Mouse (Mus musculus) gastrocnemius, adult 18-20 months (tissue): Measurements from ENCODE around the gene Zfp760. TPM values are rescaled to one million over a fixed set of nuclear protein-coding genes. Genes with fewer than 3 reads are reported as not detected.
A peak's percentile ranks its signal among the peaks of the same experiment; 100 is the strongest.
"Not testable (repeated sequence)": the region's sequence is repeated elsewhere in the genome, so short reads cannot be mapped to it uniquely, and the experiment has no call there.

Experiments
- DNase-seq: peaks from one replicate; pipeline ENCODE4 v3.0.0; 2021; ENCODE audit warnings: low spot score
- long read RNA-seq, 2 experiments: library from polyadenylated mRNA; stranded (forward); transcript quantifications; one replicate each; pipeline ENCODE4 v2.0.0; 2021
- total RNA-seq, 2 experiments: library from RNA; stranded (reverse); gene quantifications; 2 replicates each; pipeline ENCODE4 v1.2.3; 2021

Gene Zfp760
- total RNA-seq = under 1 TPM; 0.66 to 0.73 TPM
- long read RNA-seq, experiment 1, partial matches to known transcripts = 0 of 1 reads
- long read RNA-seq, experiment 1, other reads (novel, unspliced or antisense) = 1 of 1 reads
- long read RNA-seq, experiment 2, partial matches to known transcripts = 0 of 2 reads
- long read RNA-seq, experiment 2, other reads (novel, unspliced or antisense) = 2 of 2 reads

GRCm38 (mm10) chr17:21707343-21707996 is at the start of gene Zfp760:
Gene Zfp760, plus strand, starts transcription at chr17:21707741.
- peak; percentile 82 for DNase-seq

GRCm38 (mm10) chr17:21678826-21679225 is 28.7 kb upstream of the Zfp760 start:
- not testable (repeated sequence) for DNase-seq

GRCm38 (mm10) chr17:21679273-21680018 is 28.1 kb upstream of the Zfp760 start:
- peak; percentile 89 for DNase-seq

- DNase-seq = not testable (repeated sequence)
Observed at GRCm38 (mm10) chr17:21680019-21680376, 27.5 kb upstream of the Zfp760 start.

- DNase-seq = no peak
Observed at GRCm38 (mm10) chr17:21691560-21691959, 16.0 kb upstream of the Zfp760 start, which contains the start of gene Gm10226. Gene Gm10226, plus strand, starts transcription at chr17:21691860.

GRCm38 (mm10) chr17:21693342-21693741 is 14.2 kb upstream of the Zfp760 start:
- no peak for DNase-seq

GRCm38 (mm10) chr17:21696073-21696472 is 11.5 kb upstream of the Zfp760 start:
- no peak for DNase-seq

GRCm38 (mm10) chr17:21702281-21703240 is 5.0 kb upstream of the Zfp760 start:
- no peak for DNase-seq

GRCm38 (mm10) chr17:21703414-21703813 is 4.1 kb upstream of the Zfp760 start:
- DNase-seq = no peak

GRCm38 (mm10) chr17:21708401-21708800 is 860 bp downstream of the Zfp760 start:
- no peak for DNase-seq

- DNase-seq = not testable (repeated sequence)
Observed at GRCm38 (mm10) chr17:21730495-21730894, 23.0 kb downstream of the Zfp760 start, which contains the start of gene Zfp229. Gene Zfp229, plus strand, starts transcription at chr17:21730795.

- no peak for DNase-seq
Observed at GRCm38 (mm10) chr17:21733049-21733448, 25.5 kb downstream of the Zfp760 start.

- DNase-seq = peak; percentile 78
Observed at GRCm38 (mm10) chr17:21733529-21734031, 26.0 kb downstream of the Zfp760 start.

- no peak for DNase-seq
Observed at GRCm38 (mm10) chr17:21752791-21753190, 45.2 kb downstream of the Zfp760 start.

- DNase-seq = no peak
Observed at GRCm38 (mm10) chr17:21753342-21754208, 46.0 kb downstream of the Zfp760 start.

GRCm38 (mm10) chr17:21770336-21770735 is 62.8 kb downstream of the Zfp760 start:
- DNase-seq = no peak
